Mouse (Mus musculus) heart, postnatal 4 days (tissue): ENCODE data around the gene Faap100. TPM values are rescaled to one million over a fixed set of nuclear protein-coding genes. Genes with fewer than 3 reads are reported as not detected.

Experiments
- DNase-seq: peaks from one replicate; pipeline ENCODE4 v3.0.0; 2021
- microRNA-seq, 2 experiments: library from miRNA; unstranded; fragments of <30 nt; microRNA quantifications; one replicate each; pipeline ENCODE4 v1.2.0; 2021 to 2022
- total RNA-seq, 2 experiments: library from RNA; stranded (reverse); gene quantifications; 2 replicates each; pipeline ENCODE4 v1.2.3; 2021

The Faap100 gene
- total RNA-seq, 2 experiments from 2014 or later = 31.4 to 34.4 TPM

GRCm38 (mm10) chr11:120319310-120319709, 59.3 kb downstream of the Faap100 start:
- DNase-seq = no peak

Small RNA genes within 50 kb of the gene (microRNA-seq; reads per million reads assigned to microRNA genes)
- gene Gm23419 (0 reads per million in 2 experiments), gene Mir6935 (0 to 1.0 reads per million in 2 experiments)

Other genes with a start within 250 kb of the Faap100 start
- gene Slc38a10, start 227.4 kb downstream of the Faap100 start, total RNA-seq = 100 to 1,000 TPM; 115 to 116 TPM
- gene Bahcc1, start 145.8 kb downstream of the Faap100 start, total RNA-seq = 10 to 100 TPM; 14.1 to 16.5 TPM
- 1,000 to 10,000 TPM in 1 of 2 experiments, 100 to 1,000 TPM in 1; 930 to 1,002 TPM for gene Actg1, start 30.2 kb downstream of the Faap100 start, total RNA-seq
- gene Fscn2, start 17.2 kb downstream of the Faap100 start, total RNA-seq = under 1 TPM in 1 of 2 experiments, not detected in 1; 0.34 TPM
- gene Nploc4, start 58.9 kb upstream of the Faap100 start, total RNA-seq = 10 to 100 TPM; 63.3 to 63.8 TPM
- 1 to 10 TPM; 3.0 to 4.0 TPM for gene Tspan10, start 63.9 kb upstream of the Faap100 start, total RNA-seq
- under 1 TPM; 0.18 to 0.55 TPM for gene Pde6g, start 74.7 kb upstream of the Faap100 start, total RNA-seq
- 10 to 100 TPM; 25.1 to 26.1 TPM for gene Oxld1, start 79.3 kb upstream of the Faap100 start, total RNA-seq
- 10 to 100 TPM in 1 of 2 experiments, 1 to 10 TPM in 1; 8.7 to 10.3 TPM for gene Ccdc137, start 79.4 kb upstream of the Faap100 start, total RNA-seq
- 10 to 100 TPM; 13.7 to 17.0 TPM for gene Arl16, start 88.8 kb upstream of the Faap100 start, total RNA-seq
- 100 to 1,000 TPM; 229 to 250 TPM for gene Mrpl12, start 105.8 kb upstream of the Faap100 start, total RNA-seq
- gene Slc25a10, start 113.1 kb upstream of the Faap100 start, total RNA-seq = 10 to 100 TPM; 43.7 to 45.7 TPM
- gene Gcgr, start 151.9 kb upstream of the Faap100 start, total RNA-seq = 1 to 10 TPM; 1.7 to 1.8 TPM
- gene Mcrip1, start 171.0 kb upstream of the Faap100 start, total RNA-seq = 10 to 100 TPM; 76.5 to 82.6 TPM
- gene Ppp1r27, start 172.4 kb upstream of the Faap100 start, total RNA-seq = under 1 TPM in 1 of 2 experiments, not detected in 1; 0.83 TPM
- 100 to 1,000 TPM; 353 to 365 TPM for gene P4hb, start 194.5 kb upstream of the Faap100 start, total RNA-seq
- 100 to 1,000 TPM; 296 to 308 TPM for gene Arhgdia, start 202.9 kb upstream of the Faap100 start, total RNA-seq
- gene Alyref, start 219.6 kb upstream of the Faap100 start, total RNA-seq = 100 to 1,000 TPM; 134 TPM
- gene Anapc11, start 219.7 kb upstream of the Faap100 start, total RNA-seq = 100 to 1,000 TPM; 117 to 118 TPM
- 1 to 10 TPM; 2.4 to 2.5 TPM for gene Npb, start 229.7 kb upstream of the Faap100 start, total RNA-seq
- gene Pcyt2, start 239.2 kb upstream of the Faap100 start, total RNA-seq = 10 to 100 TPM; 56.8 to 58.1 TPM
- 10 to 100 TPM; 10.2 to 11.7 TPM for gene Sirt7, start 246.5 kb upstream of the Faap100 start, total RNA-seq